Mouse (Mus musculus): ENCODE data around the gene Stx19. TPM values are rescaled to one million over a fixed set of nuclear protein-coding genes. Genes with fewer than 3 reads are reported as not detected.

The Stx19 gene
- total RNA-seq (2023) = not detected

DNA sequence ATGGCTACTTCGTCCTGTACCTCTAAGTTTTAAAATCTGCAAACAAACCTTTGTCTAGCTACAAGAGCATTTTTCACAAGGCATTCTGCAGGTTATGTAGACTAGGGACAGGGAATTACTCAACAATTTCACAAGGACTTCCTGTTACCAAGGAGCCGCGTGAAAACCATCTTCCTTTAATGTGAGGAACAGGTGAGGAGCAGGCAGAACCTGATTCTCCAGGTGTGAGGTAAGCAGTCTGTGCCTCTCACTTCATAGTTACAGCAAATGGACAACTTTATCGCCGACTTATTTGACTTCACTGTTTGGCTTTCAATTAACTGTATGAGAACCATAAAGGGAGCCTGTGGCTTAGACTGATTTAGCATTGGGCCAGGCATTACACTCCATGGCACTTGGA is at the start of gene Stx19:
TSS of gene Stx19 (plus strand) at position 186 of the 400 bp plus-strand sequence.

DNA sequence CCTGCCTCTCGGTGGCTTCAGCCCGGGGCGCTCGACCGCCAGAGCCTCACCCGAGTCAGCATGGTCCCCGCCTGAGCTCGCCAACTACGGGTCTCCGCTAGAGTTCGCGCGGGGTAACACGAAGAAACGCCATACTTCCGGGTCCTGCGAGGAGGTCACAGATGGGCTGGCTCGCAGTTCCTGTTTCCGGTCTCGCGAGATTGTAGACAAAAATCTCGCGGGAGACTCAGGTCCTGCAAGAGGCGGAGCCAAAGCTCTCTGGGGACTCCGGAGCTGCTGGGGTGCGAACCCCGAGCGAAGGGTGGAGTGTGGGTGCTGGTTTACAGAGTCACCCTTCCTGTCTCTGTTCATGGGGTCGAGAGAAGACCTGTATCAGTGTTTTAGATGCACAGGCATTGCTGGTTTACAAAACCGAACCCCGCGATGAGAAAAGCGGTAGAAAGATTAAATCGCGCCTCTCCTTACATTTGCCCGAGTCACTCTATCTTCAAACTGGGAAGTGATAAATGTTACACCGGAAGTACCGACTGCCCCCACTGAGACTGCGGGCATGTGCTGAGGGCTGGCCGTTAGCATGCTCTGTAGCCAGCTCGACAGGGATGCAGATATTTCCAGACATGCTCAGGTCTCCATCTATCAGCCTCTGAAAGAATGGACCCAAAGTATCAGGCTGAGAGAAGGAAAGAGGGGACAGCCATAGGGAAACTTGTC is 27.7 kb upstream of the Stx19 start, which contains the start of gene Nsun3:
TSS of gene Nsun3 (minus strand) at position 198 of the 711 bp plus-strand sequence.

DNA sequence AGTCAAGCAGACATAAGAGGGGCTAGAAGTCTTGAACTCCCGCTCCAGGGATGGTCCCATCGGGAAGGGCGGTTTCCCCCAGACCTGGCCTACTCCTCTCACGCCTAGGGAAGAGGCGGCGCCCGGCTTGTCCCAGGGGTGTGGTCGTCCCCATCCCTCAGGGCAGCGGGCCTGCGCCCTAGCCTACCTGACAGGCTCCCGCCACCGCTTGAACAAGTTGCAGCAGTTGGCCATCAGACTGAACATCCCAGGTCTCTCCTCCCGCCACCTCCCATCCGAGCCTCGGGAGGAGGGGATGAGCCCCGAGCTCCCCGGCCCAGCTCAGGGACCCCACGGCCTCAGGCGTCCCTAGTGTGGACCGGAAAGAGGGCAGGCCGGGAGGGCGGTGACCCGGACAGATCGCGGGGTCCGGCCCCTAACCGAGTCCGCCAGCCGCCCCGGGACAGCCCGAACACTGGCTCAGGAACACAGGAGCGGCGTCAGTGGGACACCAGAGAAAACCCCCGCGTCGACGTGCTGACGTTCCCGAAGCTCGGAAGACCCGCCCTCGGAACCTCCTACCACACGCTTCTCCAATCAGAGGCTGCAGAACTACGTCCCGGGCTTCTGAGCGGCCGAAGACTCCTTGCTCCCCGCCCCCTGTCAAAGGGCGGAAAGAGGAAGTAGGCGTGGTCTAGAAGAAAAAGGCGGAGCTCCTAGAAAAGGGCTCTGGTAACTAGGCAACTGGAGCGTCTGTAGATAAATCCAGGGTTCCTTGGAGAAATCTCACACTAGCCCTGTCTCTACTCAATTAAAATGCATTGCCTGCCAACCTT is 32.2 kb downstream of the Stx19 start, which contains the start of gene Arl13b:
TSS of gene Arl13b (minus strand) at position 543 of the 815 bp plus-strand sequence.

GRCm38 (mm10) chr16:62854191-62855068 is 40.0 kb downstream of the Stx19 start, which contains the start of gene Pros1:
TSS of gene Pros1 (plus strand) at chr16:62854307.

Other genes with a start within 250 kb of the Stx19 start
- 10 to 100 TPM in 1 of 2 experiments, 1 to 10 TPM in 1; 9.2 to 14.3 TPM for gene Nsun3, start 27.9 kb upstream of the Stx19 start, total RNA-seq (2023)
- 10 to 100 TPM; 16.0 to 22.6 TPM for gene Arl13b, start 32.4 kb downstream of the Stx19 start, total RNA-seq (2023)
- 10 to 100 TPM; 11.1 to 11.3 TPM for gene Pros1, start 39.6 kb downstream of the Stx19 start, total RNA-seq (2023)

All from monocyte, adult 59 days (primary cell).